ENCODE assay signal across 20 mouse cellular contexts in genomic region chr4:86122431-86122830, GRCm38 (mm10).
A peak's percentile ranks its signal among the peaks of the same experiment; 100 is the strongest.
DNase-seq lines count a peak whose midpoint lies in the region; ATAC-seq lines count a peak whose summit lies in the region.
"Had no signal": no experiment of that assay in that cellular context is flagged by ENCODE, and none has a peak within 500 bp of the region (broad histone marks: within the 10 kb centered on the region; RNA-seq: fewer than 3 reads in every experiment).

No protein-coding gene starts in this region.

- no peak overlapping the region for H3K4me2 ChIP-seq in midbrain, embryonic 14.5 days (ENCODE audit: low read length)
- no peak overlapping the region for H3K4me2 ChIP-seq in midbrain, embryonic 13.5 days (replicated peaks)
- H3K4me2 ChIP-seq in embryonic facial prominence, embryonic 15.5 days (replicated peaks), result no peak overlapping the region
- H3K4me2 ChIP-seq in forebrain, embryonic 12.5 days, result no peak overlapping the region
- H3K4me2 ChIP-seq: heart, embryonic 11.5 days; liver, embryonic 15.5 days had no signal

- no peaks in the 10 kb centered on the region for H3K27me3 ChIP-seq in midbrain, embryonic 14.5 days (ENCODE audit: control insufficient read depth, insufficient read depth, low read length)
- no peaks in the 10 kb centered on the region for H3K27me3 ChIP-seq in midbrain, embryonic 13.5 days
- no peaks in the 10 kb centered on the region for H3K27me3 ChIP-seq in embryonic facial prominence, embryonic 15.5 days
- no peaks in the 10 kb centered on the region for H3K27me3 ChIP-seq in forebrain, embryonic 12.5 days
- H3K27me3 ChIP-seq: liver, embryonic 15.5 days had no signal

- DNase-seq in gastrocnemius, postnatal 10 days, result peak; percentile 7
- no peak for DNase-seq in gastrocnemius, postnatal 4 days (ENCODE audit: low spot score in 2 of 2)
- peak; percentile 11 for DNase-seq in kidney, postnatal 14 days
- DNase-seq in kidney, adult 18-20 months, result no peak
- peak; percentile 5 for DNase-seq in midbrain, embryonic 14.5 days
- DNase-seq: adrenal gland, postnatal 25 days; heart, adult 11 months; thymus, adult 18-20 months; thymus, postnatal 4 days had no signal

- no peaks in the 10 kb centered on the region for H3K4me1 ChIP-seq in midbrain, embryonic 14.5 days (ENCODE audit: control insufficient read depth, insufficient read depth, low read length)
- no peaks in the 10 kb centered on the region for H3K4me1 ChIP-seq in midbrain, embryonic 13.5 days (replicated peaks)
- H3K4me1 ChIP-seq in embryonic facial prominence, embryonic 15.5 days, result peaks cover 6% of the 10 kb centered on the region; the same call in 1 of the 2 replicates
- peaks cover 4% of the 10 kb centered on the region; the same call in 1 of the 2 replicates for H3K4me1 ChIP-seq in forebrain, embryonic 12.5 days
- H3K4me1 ChIP-seq: hindbrain, embryonic 10.5 days; liver, embryonic 15.5 days had no signal

- ATAC-seq in midbrain, embryonic 14.5 days (ENCODE audit: low FRiP score, low TSS enrichment), result no peak
- ATAC-seq in midbrain, embryonic 13.5 days, result no peak
- ATAC-seq in embryonic facial prominence, embryonic 15.5 days (ENCODE audit: insufficient number of reproducible peaks, low FRiP score, low TSS enrichment, low read depth), result no peak
- no peak for ATAC-seq in forebrain, embryonic 12.5 days (ENCODE audit: low FRiP score)
- ATAC-seq: forebrain, embryonic 14.5 days; intestine, postnatal 0 days had no signal

- H3K4me3 ChIP-seq in midbrain, embryonic 14.5 days (replicated peaks; ENCODE audit: low read depth, low read length), result no peak overlapping the region
- H3K4me3 ChIP-seq in midbrain, embryonic 13.5 days (replicated peaks), result no peak overlapping the region
- H3K4me3 ChIP-seq in embryonic facial prominence, embryonic 15.5 days (replicated peaks), result no peak overlapping the region
- H3K4me3 ChIP-seq in forebrain, embryonic 12.5 days (replicated peaks), result no peak overlapping the region
- H3K4me3 ChIP-seq: erythroblast, embryonic 14.5 days; hindbrain, embryonic 10.5 days; layer of hippocampus, adult 2 months; liver, embryonic 15.5 days had no signal

- H3K27ac ChIP-seq in midbrain, embryonic 14.5 days (replicated peaks; ENCODE audit: low read depth, low read length), result no peak overlapping the region
- H3K27ac ChIP-seq in midbrain, embryonic 13.5 days, result no peak overlapping the region
- 0 out of 2 replicates have a peak overlapping the region, but pooled peaks have one; percentile 8 for H3K27ac ChIP-seq in embryonic facial prominence, embryonic 15.5 days (replicated peaks)
- no peak overlapping the region for H3K27ac ChIP-seq in forebrain, embryonic 12.5 days
- H3K27ac ChIP-seq: hindbrain, embryonic 10.5 days; layer of hippocampus, adult 2 months; liver, embryonic 15.5 days; macrophage had no signal

- WGBS in midbrain, embryonic 14.5 days, result 77% methylated on average over 5 of the region's 5 CpGs
- 81% methylated on average over 5 of the region's 5 CpGs for WGBS in midbrain, embryonic 13.5 days
- WGBS in embryonic facial prominence, embryonic 15.5 days, result 30% methylated on average over 5 of the region's 5 CpGs
- WGBS in forebrain, embryonic 12.5 days, result 79% methylated on average over 5 of the region's 5 CpGs

- no peaks in the 10 kb centered on the region for H3K36me3 ChIP-seq in midbrain, embryonic 14.5 days (ENCODE audit: control insufficient read depth, insufficient read depth, low read length)
- H3K36me3 ChIP-seq in midbrain, embryonic 13.5 days, result no peaks in the 10 kb centered on the region
- H3K36me3 ChIP-seq in embryonic facial prominence, embryonic 15.5 days, result no peaks in the 10 kb centered on the region
- H3K36me3 ChIP-seq in forebrain, embryonic 12.5 days (replicated peaks), result no peaks in the 10 kb centered on the region
- H3K36me3 ChIP-seq: hindbrain, embryonic 10.5 days; liver, embryonic 15.5 days had no signal

- H3K9me3 ChIP-seq in midbrain, embryonic 14.5 days (ENCODE audit: control insufficient read depth, low read length), result no peaks in the 10 kb centered on the region
- H3K9me3 ChIP-seq in midbrain, embryonic 13.5 days, result no peaks in the 10 kb centered on the region
- H3K9me3 ChIP-seq in embryonic facial prominence, embryonic 15.5 days (replicated peaks), result no peaks in the 10 kb centered on the region
- H3K9me3 ChIP-seq in forebrain, embryonic 12.5 days, result no peaks in the 10 kb centered on the region
- H3K9me3 ChIP-seq: hindbrain, embryonic 10.5 days; liver, embryonic 15.5 days had no signal

- no peak overlapping the region for H3K9ac ChIP-seq in midbrain, embryonic 14.5 days (replicated peaks; ENCODE audit: low read length)
- no peak overlapping the region for H3K9ac ChIP-seq in midbrain, embryonic 13.5 days (replicated peaks)
- H3K9ac ChIP-seq in embryonic facial prominence, embryonic 15.5 days, result no peak overlapping the region
- H3K9ac ChIP-seq in forebrain, embryonic 12.5 days, result no peak overlapping the region
- H3K9ac ChIP-seq: liver, embryonic 15.5 days had no signal

Comparison
In these comparisons a context has a peak if more than half of its experiments do, and no peak if none do; other contexts are left out.
1. DNase-seq: peak in gastrocnemius, postnatal 10 days (single experiment), kidney, postnatal 14 days (single experiment) and midbrain, embryonic 14.5 days (single experiment); none in gastrocnemius, postnatal 4 days (0 of 2) and kidney, adult 18-20 months (single experiment).